Mouse (Mus musculus): ENCODE results near the gene Rtn4ip1. TPM values are rescaled to one million over a fixed set of nuclear protein-coding genes. Genes with fewer than 3 reads are reported as not detected.
"Not testable (repeated sequence)": the region's sequence is repeated elsewhere in the genome, so short reads cannot be mapped to it uniquely, and the experiment has no call there.

The Rtn4ip1 gene
- total RNA-seq (2021), result 10 to 100 TPM; 18.4 to 19.3 TPM
- long read RNA-seq, experiment 1, transcript Rtn4ip1-201 (9 exons, 2,981 nt), result major isoform, 20 of 28 reads
- long read RNA-seq, experiment 1, partial matches to known transcripts, result 3 of 28 reads
- long read RNA-seq, experiment 1, other reads (novel, unspliced or antisense), result 5 of 28 reads
- long read RNA-seq, experiment 2, transcript Rtn4ip1-201 (9 exons, 2,981 nt), result major isoform, 26 of 37 reads
- long read RNA-seq, experiment 2, partial matches to known transcripts, result 7 of 37 reads
- long read RNA-seq, experiment 2, other reads (novel, unspliced or antisense), result 4 of 37 reads

GRCm38 (mm10) chr10:43901578-43902194 is at the start of gene Rtn4ip1, which contains the start of gene Qrsl1:
Rtn4ip1 (plus strand) TSS chr10:43901807.
Qrsl1 (minus strand) TSS chr10:43901745.
- peak; percentile 86 to 92 for DNase-seq (ENCODE audit: low spot score in 2 of 2)

GRCm38 (mm10) chr10:43851898-43852297 is 49.7 kb upstream of the Rtn4ip1 start:
- no peak for DNase-seq (ENCODE audit: low spot score in 2 of 2)

DNA sequence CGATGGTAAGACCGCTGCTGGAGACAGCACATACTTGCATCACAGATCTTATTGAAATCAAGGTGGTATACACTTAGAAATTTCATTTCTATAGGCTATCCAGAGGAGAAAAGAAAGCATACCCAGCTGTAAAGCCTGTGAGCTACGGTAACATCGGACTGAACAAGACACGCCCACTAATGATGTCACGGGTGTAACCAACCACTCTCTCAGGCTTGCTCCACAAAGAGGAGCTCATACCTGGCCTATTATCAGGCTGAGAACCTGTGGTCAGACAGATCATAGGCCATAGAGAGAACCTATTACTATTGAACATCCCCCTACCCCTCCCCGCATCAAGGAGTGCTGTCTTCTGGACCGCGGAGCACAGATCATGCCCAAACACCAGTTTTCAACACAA is 45.7 kb upstream of the Rtn4ip1 start:
- no peak for DNase-seq (ENCODE audit: low spot score in 2 of 2)

DNA sequence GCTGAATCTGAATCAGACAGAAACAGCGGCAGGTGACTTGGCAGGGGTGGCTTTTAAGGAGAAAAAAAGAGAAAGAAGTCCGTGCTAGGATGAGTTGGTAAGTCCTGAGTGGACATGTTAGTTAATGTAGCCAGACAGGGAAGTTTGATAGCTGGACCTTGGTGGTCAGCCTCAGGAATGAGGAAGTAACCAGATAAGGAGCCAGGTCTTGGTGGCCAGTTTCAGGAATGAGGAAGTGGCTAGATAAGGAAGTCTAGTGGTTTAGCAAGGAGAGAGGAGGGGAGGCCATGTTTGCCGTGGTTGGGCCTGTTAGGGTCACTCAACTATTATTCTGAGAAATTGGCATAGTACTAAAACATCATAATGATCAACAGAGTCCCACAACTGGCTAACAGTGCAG is 45.3 kb upstream of the Rtn4ip1 start:
- DNase-seq (ENCODE audit: low spot score in 2 of 2), result no peak

GRCm38 (mm10) chr10:43870752-43871151 is 30.9 kb upstream of the Rtn4ip1 start:
- no peak for DNase-seq (ENCODE audit: low spot score in 2 of 2)

DNA sequence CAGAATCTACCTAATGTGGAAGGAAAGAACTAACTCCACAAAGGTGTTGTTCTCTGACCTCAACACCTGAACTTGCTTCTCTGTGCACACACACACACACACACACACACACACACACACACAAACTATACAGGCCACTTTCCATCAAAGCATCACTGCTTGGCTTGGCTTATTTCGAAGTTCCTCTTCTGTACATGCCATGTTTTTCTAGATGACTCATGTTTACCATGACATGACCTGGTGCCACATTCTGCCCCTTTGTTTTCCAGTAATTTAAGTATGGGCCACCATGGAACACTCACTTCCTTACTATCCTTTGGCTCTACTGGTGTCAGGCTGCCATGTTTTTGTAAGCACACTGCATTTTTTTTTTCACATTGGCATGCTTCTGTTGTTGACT is 30.1 kb upstream of the Rtn4ip1 start:
- DNase-seq (ENCODE audit: low spot score in 2 of 2), result no peak

DNA sequence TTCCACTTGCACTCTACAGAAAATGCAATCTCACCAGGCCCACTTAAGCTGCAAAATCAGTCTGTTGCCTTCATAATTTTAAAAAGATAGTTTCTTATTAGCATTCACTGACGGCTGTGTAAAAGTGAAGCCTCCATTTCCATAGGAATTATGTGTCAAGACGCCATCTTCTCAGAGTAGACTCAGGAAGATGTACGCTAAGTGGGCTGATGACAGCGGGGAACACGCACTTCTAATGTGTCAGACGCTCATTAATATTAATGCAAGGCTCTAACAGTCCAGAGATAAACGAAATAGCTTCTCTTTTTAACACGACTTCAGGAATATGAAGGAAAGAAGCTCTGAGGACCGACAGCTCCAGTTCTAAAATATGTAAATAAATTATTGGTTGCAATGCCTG is 13.9 kb upstream of the Rtn4ip1 start:
- no peak for DNase-seq (ENCODE audit: low spot score in 2 of 2)

DNA sequence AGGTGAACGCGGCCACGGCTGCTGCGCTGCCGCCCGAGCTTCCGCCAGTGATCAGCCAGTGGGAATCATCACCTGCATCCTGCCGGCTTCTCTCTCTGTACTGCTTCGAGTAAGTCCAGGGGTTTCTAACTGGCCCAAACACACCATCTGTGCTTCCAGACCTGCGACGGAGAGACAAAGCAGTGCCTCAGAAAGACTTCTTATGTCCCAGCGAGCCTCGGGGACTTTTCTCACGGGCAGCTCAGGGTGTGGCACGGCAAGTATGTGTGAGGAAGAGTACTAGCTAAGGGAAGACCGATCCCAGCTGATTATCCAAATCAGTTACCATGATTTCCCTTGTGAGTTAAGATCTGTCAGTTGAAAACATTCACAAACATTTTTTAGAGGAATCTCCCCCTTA is 12.6 kb upstream of the Rtn4ip1 start:
- DNase-seq (ENCODE audit: low spot score in 2 of 2), result no peak

GRCm38 (mm10) chr10:43892971-43893370 is 8.6 kb upstream of the Rtn4ip1 start:
- no peak for DNase-seq (ENCODE audit: low spot score in 2 of 2)

DNA sequence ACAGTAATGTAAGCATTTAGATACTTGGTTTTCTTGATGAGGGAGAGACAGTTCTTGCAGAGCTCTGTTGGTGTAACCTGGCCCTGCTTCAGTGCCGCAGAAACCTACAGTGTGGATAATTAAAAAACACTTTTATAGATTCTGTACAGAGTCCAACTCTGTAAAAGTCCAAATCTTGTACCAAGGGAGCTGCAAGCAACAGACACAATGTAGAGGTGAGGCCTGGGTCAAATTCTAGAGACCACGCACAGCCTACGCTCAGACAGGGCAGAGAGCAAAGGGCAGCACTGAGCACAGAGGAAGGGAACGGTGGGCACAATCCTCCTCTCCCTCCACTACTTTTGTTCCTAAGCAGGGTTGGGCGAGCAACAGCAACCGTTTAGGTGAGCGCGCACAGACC is 5.5 kb upstream of the Rtn4ip1 start:
- DNase-seq (ENCODE audit: low spot score in 2 of 2), result no peak

DNA sequence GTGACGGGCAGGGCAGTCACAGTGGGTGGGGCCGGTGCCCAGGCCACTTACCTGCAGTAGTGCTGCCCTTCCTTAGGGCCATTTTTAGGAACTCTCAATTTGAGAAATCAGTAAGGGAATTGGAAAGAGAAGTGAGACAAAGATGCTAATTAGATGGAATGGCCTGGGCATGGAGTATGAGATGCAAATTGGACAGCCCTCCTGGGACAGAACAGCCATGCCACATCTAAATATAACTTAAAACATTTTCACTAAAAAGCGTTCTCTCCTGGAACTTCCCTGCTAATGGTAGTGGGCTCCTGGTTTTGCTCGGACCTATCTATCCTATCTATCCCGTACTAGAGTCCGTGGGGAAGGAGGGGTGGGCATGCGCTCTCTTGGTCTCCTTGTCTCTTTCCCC is 3.3 kb upstream of the Rtn4ip1 start:
- no peak for DNase-seq (ENCODE audit: low spot score in 2 of 2)

DNA sequence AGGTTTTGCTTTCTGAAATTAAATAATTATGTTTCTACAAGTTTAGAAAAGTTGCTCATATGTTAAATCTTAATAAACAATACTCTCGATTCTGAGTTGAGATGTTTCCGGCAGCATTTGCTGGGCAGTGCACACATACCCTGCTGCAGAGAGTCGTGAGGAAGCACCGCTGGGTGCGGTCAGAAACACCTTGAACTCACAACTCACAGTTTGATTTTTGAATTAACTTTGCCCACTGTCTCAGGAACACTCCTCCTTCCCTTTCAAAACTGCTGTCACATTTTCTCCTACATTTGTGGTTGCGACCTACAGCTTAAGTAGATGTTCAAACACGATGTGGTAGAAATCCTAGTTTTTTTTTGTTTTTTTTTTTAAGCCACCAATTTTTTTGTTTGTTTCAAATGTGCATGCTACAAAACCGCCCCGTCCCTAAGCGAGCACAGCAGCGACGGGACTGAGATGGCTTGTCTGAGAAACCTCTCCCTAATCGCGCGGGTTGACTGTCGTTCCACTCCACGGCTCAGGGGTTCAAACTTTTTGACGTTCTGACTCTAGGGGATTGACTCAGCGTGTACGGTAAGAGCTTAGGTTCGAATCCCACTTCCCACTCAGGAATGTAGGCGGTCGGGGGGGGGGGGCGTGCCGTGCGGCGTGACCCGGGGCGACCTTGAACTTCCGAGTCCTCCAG is 580 bp upstream of the Rtn4ip1 start:
- DNase-seq (ENCODE audit: low spot score in 2 of 2), result no peak

DNA sequence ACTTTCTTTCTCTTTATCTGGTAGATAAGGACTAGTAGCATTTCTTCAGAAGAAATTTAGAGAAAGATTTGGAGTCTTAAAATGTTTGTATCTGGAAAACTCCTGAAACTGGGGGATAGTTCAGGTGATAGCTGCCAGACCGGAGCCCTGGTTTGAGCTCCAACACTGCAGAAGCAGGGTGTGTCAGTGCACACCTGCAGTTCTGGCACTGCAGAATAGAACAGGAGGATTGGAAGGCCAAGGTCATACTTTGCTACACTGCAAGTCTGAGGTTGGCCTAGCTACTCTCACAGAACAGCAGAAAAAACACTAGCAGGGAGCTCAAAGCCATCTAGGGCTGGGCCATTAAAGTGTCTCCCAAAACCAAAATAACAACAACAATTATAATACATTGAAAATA is 3.0 kb downstream of the Rtn4ip1 start:
- no peak for DNase-seq (ENCODE audit: low spot score in 2 of 2)

DNA sequence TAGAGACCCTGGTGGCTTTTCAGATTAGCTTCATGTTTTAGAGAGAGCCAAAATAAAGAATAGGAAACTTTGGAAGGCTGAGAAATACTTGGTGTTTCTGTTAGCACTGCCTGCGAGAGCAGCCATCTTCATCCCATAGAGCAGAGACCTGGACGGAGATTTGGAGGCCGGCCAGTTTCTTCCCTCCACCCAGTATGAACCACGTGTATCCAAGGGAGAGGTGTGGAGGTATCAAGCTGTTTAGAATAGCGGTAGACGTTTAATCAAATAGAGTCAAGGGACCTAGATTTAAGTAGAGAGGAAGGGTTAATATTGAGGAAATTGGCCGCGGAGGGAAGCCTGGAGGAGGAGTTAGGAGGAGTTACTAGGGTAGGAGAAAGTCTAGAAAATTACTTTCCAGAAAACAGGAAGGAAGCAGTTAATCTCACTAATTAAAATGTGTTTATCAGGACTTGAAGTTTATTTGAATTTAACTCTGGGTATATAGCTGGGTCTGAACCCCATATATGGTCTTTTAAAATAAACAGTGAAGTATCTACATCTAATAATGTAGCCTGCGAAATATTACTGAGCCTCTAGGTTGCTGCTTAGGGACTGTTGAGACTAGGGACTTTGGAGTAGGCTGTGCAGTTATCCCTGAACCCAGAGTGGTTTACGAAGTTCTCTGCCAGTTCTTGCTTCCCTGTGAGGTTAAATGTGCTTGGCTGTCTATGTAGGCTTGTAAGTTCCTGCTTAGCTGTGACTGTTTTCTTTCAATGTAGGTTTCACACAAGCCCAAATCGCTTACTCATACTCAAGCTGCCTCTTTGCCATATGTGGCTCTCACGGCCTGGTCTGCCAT is 8.6 kb downstream of the Rtn4ip1 start:
- DNase-seq (ENCODE audit: low spot score in 2 of 2), result no peak

- DNase-seq (ENCODE audit: low spot score in 2 of 2), result no peak
Measured at GRCm38 (mm10) chr10:43910873-43911142, 9.2 kb downstream of the Rtn4ip1 start.

DNA sequence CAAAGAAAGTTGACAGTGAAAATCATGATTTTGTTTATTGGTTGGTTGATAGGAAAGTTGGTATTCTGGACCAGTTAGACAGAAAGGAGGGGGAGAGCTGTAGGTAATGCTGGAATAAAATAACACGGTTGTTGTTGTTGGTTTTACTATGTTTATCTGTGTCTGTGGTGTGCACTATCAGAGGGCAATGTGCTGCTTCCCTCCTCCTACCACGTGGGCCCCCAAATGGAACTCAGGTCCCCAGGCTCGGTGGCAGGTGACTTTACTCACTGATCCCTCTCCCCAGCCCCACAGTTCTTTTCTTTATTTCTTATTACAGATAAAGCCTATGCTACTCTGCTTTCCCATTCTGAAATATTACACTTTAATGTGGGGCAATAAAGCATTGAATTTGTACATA is 10.6 kb downstream of the Rtn4ip1 start:
- no peak for DNase-seq (ENCODE audit: low spot score in 2 of 2)

DNA sequence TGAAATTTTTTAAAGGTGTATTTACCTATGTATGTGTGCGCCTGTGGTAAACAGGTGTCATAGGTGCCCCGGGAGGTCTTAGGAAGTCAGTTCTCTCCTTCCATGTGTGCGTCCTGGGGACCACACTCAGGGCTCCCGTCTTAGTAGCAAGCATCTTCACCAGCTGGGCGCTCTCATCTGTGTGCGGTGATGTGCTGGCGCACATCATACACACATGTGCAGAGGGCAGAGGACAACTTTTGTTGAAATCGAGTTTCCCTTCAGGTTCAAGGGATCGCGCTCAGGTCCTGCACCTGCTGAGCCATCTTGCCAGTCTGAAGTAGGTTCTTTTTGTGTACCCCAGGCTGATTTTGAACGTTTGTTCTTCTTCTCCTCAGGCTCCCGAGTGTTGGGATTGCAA is 14.6 kb downstream of the Rtn4ip1 start:
- no peak for DNase-seq (ENCODE audit: low spot score in 2 of 2)

GRCm38 (mm10) chr10:43916737-43917136 is 15.1 kb downstream of the Rtn4ip1 start:
- DNase-seq (ENCODE audit: low spot score in 2 of 2), result no peak

DNA sequence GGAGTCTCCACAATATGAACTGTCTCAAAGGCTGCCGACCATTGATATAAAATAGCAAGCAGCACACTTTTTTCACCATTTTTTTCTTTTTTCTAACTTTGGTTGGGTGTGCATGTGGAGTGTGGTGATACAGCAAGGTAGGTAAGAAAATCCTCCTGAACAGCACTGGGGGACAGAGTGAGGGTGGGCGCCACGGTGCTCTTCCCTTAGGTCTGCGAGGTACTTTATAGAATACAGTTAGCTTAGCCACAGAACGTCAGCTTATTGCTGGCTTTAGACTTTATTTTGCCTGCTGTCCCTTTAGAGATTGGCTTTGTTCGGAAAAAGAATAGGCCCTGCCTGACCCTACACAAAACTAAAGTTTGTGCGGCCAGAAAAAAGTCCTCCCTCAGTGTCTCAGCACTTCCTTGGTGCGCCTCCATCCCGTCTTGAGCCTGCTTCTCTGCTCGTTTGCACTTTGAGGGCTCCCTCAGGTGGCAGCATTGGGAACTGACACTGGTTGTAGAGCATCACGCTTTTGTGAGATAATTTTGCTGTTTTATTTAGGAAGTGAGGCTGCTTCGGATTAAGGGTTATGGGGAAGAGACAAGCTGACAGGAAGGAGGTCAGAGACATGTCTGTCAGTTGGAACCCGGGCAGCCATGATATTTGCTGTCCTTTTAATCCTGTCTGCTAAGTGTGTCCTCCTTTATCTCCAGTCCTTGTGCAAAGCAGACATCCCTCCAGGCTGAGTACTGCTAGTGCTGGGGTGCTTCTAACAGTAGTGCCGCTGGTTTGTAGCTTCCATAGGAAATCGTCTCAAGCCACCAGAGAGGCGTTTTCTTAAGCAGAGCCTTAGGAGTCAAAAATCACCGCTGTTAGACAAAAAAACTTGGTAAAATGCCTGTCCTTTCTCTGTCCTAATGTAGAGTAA is 17.3 kb downstream of the Rtn4ip1 start:
- DNase-seq (ENCODE audit: low spot score in 2 of 2), result peak; percentile 58 to 69

GRCm38 (mm10) chr10:43923096-43923495 is 21.5 kb downstream of the Rtn4ip1 start:
- DNase-seq (ENCODE audit: low spot score in 2 of 2), result no peak

DNA sequence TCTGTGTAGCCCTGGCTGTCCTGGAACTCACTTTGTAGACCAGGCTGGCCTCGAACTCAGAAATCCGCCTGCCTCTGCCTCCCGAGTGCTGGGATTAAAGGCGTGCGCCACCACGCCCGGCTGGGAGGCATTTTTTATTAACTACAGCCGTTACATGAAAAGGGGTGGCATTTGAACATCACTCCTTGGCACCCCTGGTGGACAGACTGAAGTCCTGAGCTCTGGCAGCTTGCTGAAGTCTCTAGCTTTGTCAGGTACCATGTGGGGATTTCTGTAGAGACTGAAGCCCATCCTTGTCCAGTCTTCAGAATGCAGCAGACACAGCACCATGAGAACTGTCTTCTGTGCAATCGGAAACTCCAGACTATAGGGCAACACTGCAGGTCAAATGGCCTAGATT is 24.2 kb downstream of the Rtn4ip1 start:
- not testable (repeated sequence) for DNase-seq (ENCODE audit: low spot score in 2 of 2)
